Mouse (Mus musculus) large intestine, adult 2 months (tissue): ENCODE results near the gene Tmem26. TPM values are rescaled to one million over a fixed set of nuclear protein-coding genes. Genes with fewer than 3 reads are reported as not detected.

Source experiments
- polyA plus RNA-seq: library from polyadenylated mRNA; depleted of rRNA; stranded (reverse); fragments of >200 nt; gene quantifications from 2 replicates; pipeline ENCODE4 v1.2.3, GENCODE M21; 2012; rRNA removed

The Tmem26 gene
- polyA plus RNA-seq, 1 experiment = 0.35 TPM

Other genes starting within 250 kb of the Tmem26 start
- gene Cabcoco1, start 181.8 kb upstream of the Tmem26 start, polyA plus RNA-seq = 0.75 and 0.83 TPM in 2 replicates